Mouse (Mus musculus): ENCODE measurements around the gene Mrap2.

DNA sequence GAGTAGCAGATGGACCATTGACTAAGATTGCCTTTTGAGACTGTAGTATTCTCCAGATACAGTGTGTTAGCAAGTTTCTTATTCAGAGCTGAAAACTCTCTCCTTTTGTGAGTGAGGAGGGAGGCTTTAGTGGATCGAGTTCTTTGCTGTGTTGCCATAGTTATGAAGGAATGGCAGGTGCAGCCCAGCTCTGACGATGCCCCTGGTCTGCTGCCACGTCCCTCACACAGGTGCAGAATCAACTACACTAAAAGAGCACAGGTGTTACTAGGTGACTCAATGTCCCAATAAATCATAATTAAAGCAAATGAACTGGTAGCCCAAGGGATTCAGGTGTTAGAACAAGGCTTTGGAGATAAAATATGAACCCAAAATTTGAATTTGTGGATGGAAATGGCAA, 25.1 kb upstream of the Mrap2 start:
- TF ChIP-seq POLR2A (IDR thresholded peaks at IDR 0.05; ENCODE audit: borderline replicate concordance, insufficient read depth, low read length), result no peak
- no peak for TF ChIP-seq CTCF (IDR thresholded peaks at IDR 0.05; ENCODE audit: borderline replicate concordance, insufficient read depth, low read depth, low read length)

All from cerebellum, adult 2 months (tissue).